Mouse (Mus musculus) forebrain, embryonic 14.5 days (tissue): ENCODE results near the gene Drc7. TPM values are rescaled to one million over a fixed set of nuclear protein-coding genes. Genes with fewer than 3 reads are reported as not detected.

ENCODE experiments used
- ATAC-seq: fragments of 200-750 bp; cut with Nextera tagmentation; 2 replicates; pipeline ENCODE4 v1.8.0; 2017; ENCODE audit warnings: mild to moderate bottlenecking, moderate library complexity
- DNase-seq: peaks from one replicate; pipeline ENCODE4 v3.0.0-alpha.2; 2015; ENCODE audit warnings: low spot score
- H3K27ac ChIP-seq: fragments of 300-500 bp; sonication (generic); 2 replicates; pipeline ENCODE4 v1.5.1; 2014; ENCODE audit warnings: low read depth, mild to moderate bottlenecking, control low read depth, low read length, moderate library complexity
- H3K27me3 ChIP-seq: fragments of 300-500 bp; sonication (generic); replicated peaks from 2 replicates; pipeline ENCODE4 v1.6.1; 2014; ENCODE audit warnings: low read length, control low read depth, mixed read lengths; ENCODE audit not compliant: control insufficient read depth, insufficient read depth
- H3K36me3 ChIP-seq: fragments of 300-500 bp; sonication (generic); 2 replicates; pipeline ENCODE4 v1.6.1; 2014; ENCODE audit warnings: low read length, control low read depth; ENCODE audit not compliant: control insufficient read depth, insufficient read depth
- H3K4me1 ChIP-seq: fragments of 300-500 bp; sonication (generic); 2 replicates; pipeline ENCODE4 v1.6.1; 2014; ENCODE audit warnings: antibody characterized with exemption, low read length, control low read depth; ENCODE audit not compliant: control insufficient read depth, insufficient read depth
- H3K4me2 ChIP-seq: fragments of 300-500 bp; sonication (generic); 2 replicates; pipeline ENCODE4 v1.6.1; 2014; ENCODE audit warnings: mild to moderate bottlenecking, control low read depth, low read length
- H3K4me3 ChIP-seq: fragments of 300-500 bp; sonication (generic); 2 replicates; pipeline ENCODE4 v1.5.1; 2014; ENCODE audit warnings: low read depth, low read length, control low read depth
- H3K9ac ChIP-seq: fragments of 300-500 bp; sonication (generic); 2 replicates; pipeline ENCODE4 v1.6.1; 2014; ENCODE audit warnings: mild to moderate bottlenecking, low read length, control low read depth, moderate library complexity
- H3K9me3 ChIP-seq: fragments of 300-500 bp; sonication (generic); replicated peaks from 2 replicates; pipeline ENCODE4 v1.6.1; 2016; ENCODE audit warnings: low read length, control low read depth, mixed read lengths; ENCODE audit not compliant: control insufficient read depth
- whole genome bisulfite sequencing: fragments of 180-500 bp; shearing (Covaris S2); extraction: QIAGEN DNeasy Blood & Tissue Kit; methylation state at CpG from one replicate; pipeline ENCODE4 v1.1.7; 2014; 5-methylcytosine and 5-hydroxymethylcytosine counted together
- polyA plus RNA-seq: library from polyadenylated mRNA; unstranded; fragments of >200 nt; fragmentation: Nextera tagmentation; extraction: Ambion mirVana; gene quantifications from 2 replicates; pipeline ENCODE4 v1.2.1, GENCODE M21; 2014

The Drc7 gene
- polyA plus RNA-seq, 1 experiment from 2014 or later = 0.71 TPM

DNA sequence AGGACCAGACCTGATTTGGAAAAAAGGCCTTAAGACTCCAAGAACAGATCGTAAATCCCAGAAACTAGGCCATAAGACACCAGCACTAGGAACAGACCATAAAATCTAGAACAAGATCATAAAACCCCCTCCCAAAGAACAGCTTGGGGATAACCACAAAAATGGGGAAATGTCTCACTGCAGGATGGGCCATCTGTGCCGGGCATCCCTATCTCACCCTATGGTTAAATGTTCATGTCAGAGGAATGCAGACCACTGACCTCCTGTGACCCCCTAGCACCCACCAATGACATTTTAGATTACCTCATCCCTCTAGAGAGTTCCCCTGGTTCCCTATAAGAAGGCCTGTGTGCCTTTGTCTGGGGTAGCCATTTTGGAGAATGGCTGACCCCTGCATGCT, 5.3 kb upstream of the Drc7 start:
- no peak overlapping the region for H3K4me2 ChIP-seq
- no peak overlapping the region for H3K9ac ChIP-seq
- no peak overlapping the region for H3K4me3 ChIP-seq
- no peaks in the 10 kb centered on the region for H3K36me3 ChIP-seq
- H3K27me3 ChIP-seq = no peaks in the 10 kb centered on the region
- H3K27ac ChIP-seq = no peak overlapping the region
- no peaks in the 10 kb centered on the region for H3K9me3 ChIP-seq
- H3K4me1 ChIP-seq = no peaks in the 10 kb centered on the region
- ATAC-seq (no peak), DNase-seq (no peak)
- WGBS = 87% methylated on average over 2 of the region's 2 CpGs

- Histone ChIP-seq H3K9me3 (no peaks in the 10 kb centered on the region), H3K36me3 (no peaks in the 10 kb centered on the region), H3K4me3 (no peak overlapping the region), H3K27ac (no peak overlapping the region), H3K9ac (no peak overlapping the region), H3K4me1 (no peaks in the 10 kb centered on the region), H3K4me2 (no peak overlapping the region), H3K27me3 (no peaks in the 10 kb centered on the region)
- ATAC-seq (no peak), DNase-seq (no peak)
- WGBS = 65% methylated on average over 6 of the region's 6 CpGs
Measured at GRCm38 (mm10) chr8:95054438-95054837, 465 bp upstream of the Drc7 start.

DNA sequence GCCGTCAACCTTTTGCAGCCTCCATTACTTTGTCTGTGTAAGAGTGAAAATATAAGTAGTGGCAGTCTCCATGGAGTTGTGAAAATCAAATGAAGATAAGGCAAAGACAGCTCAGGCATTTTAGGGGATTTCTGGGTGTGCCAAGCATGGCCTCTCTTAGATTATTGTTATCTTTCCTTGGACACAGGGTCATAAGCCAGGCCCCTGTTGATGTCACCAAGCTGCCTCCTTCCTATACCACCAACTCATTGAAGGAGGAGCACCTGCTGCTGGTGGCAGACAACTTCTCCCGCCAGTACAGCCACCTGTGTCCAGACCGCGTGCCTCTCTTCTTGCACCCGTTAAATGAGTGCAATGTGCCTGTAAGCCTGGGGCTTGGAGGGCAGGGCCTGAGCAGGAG, 1.5 kb downstream of the Drc7 start:
- no peak for DNase-seq
- 79% methylated on average over 5 of the region's 5 CpGs for whole genome bisulfite sequencing

GRCm38 (mm10) chr8:95058661-95059060, 3.8 kb downstream of the Drc7 start:
- DNase-seq (no peak), ATAC-seq (no peak)
- H3K9ac ChIP-seq = no peak overlapping the region
- H3K36me3 ChIP-seq = no peaks in the 10 kb centered on the region
- no peak overlapping the region for H3K27ac ChIP-seq
- H3K4me2 ChIP-seq = no peak overlapping the region
- no peaks in the 10 kb centered on the region for H3K4me1 ChIP-seq
- 87% methylated on average over 6 of the region's 6 CpGs for WGBS
- no peaks in the 10 kb centered on the region for H3K27me3 ChIP-seq
- H3K4me3 ChIP-seq = no peak overlapping the region
- H3K9me3 ChIP-seq = no peaks in the 10 kb centered on the region

More for the DNA sequence above, 1.5 kb downstream of the Drc7 start:
- Histone ChIP-seq H3K4me3 (no peak overlapping the region), H3K4me2 (no peak overlapping the region), H3K9ac (no peak overlapping the region), H3K4me1 (no peaks in the 10 kb centered on the region), H3K27me3 (no peaks in the 10 kb centered on the region), H3K9me3 (no peaks in the 10 kb centered on the region), H3K27ac (no peak overlapping the region), H3K36me3 (no peaks in the 10 kb centered on the region)
- ATAC-seq = no peak

DNA sequence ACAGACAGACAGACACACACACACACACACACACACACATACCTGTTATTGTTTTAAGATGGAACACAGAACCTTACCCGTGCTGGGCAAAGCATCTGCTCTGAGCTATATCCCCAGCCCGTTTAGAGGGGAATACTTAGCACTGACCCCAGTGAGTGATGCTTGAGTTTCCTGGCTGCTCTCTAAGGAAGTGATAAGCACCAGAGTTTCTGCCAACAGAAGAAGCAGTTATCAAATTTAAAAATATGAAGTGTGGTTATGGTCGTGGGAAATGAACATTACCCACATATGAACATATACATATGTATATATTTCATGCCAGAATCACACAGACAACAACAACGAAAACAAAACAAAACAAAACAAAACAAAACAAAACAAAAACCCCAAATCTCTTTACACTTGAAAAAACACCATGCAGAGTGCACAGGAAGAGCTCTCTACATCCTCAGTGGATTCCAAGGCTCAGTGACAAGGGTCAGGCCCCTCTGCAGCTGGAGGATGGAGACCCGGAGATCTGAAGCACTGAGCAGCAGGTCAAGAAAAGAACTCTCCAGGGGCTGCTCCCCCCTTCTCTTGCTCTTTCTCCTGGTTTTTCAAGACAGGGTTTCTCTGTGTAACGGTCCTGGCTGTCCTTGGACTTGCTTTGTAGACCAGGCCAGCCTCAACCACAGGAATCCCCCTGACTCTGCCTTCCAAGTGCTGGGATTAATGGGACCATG, 5.1 kb downstream of the Drc7 start:
- no peak for ATAC-seq
- H3K27me3 ChIP-seq = no peaks in the 10 kb centered on the region
- no peak overlapping the region for H3K9ac ChIP-seq
- H3K27ac ChIP-seq = no peak overlapping the region
- 71% methylated on average over 6 of the region's 6 CpGs for whole genome bisulfite sequencing
- DNase-seq = no peak
- no peaks in the 10 kb centered on the region for H3K4me1 ChIP-seq
- no peaks in the 10 kb centered on the region for H3K36me3 ChIP-seq
- H3K9me3 ChIP-seq = no peaks in the 10 kb centered on the region
- no peak overlapping the region for H3K4me2 ChIP-seq
- H3K4me3 ChIP-seq = no peak overlapping the region

- Histone ChIP-seq H3K4me2 (no peak overlapping the region), H3K9ac (no peak overlapping the region), H3K27me3 (no peaks in the 10 kb centered on the region), H3K4me3 (no peak overlapping the region), H3K27ac (no peak overlapping the region), H3K36me3 (no peaks in the 10 kb centered on the region), H3K4me1 (no peaks in the 10 kb centered on the region), H3K9me3 (no peaks in the 10 kb centered on the region)
- no peak for ATAC-seq
- 84% methylated on average over 2 of the region's 2 CpGs for WGBS
- peak; percentile 11 for DNase-seq
Measured at GRCm38 (mm10) chr8:95064531-95064930, 9.6 kb downstream of the Drc7 start.

DNA sequence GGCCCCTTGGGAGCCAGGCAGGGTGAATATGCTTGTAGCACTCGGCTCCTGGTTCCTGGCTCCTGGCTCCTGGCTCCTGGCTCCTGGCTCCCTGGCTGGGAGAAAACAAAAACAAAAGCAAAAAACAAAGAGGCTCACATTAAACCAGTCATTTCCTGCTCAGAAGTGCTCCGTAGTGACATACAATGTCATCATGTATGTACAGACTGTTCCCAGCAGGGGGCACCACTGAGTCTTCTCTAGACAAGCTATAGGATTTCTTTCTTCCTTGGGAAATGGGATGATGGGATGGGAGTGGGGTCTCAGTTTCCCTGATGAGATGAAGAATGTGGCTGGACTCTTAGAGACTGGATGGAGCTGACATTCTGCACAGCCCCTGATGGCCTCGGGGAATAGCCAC, 12.7 kb downstream of the Drc7 start:
- DNase-seq (peak; percentile 68), ATAC-seq (no peak)
- H3K4me1 ChIP-seq = no peaks in the 10 kb centered on the region
- H3K4me3 ChIP-seq = no peak overlapping the region
- no peak overlapping the region for H3K4me2 ChIP-seq
- no peak overlapping the region for H3K9ac ChIP-seq
- no peaks in the 10 kb centered on the region for H3K36me3 ChIP-seq
- H3K27ac ChIP-seq = no peak overlapping the region
- WGBS = 48% methylated on average over 3 of the region's 3 CpGs
- H3K9me3 ChIP-seq = no peaks in the 10 kb centered on the region
- H3K27me3 ChIP-seq = no peaks in the 10 kb centered on the region

- Histone ChIP-seq H3K27ac (no peak overlapping the region), H3K9ac (no peak overlapping the region), H3K36me3 (no peaks in the 10 kb centered on the region), H3K4me2 (no peak overlapping the region), H3K9me3 (no peaks in the 10 kb centered on the region), H3K4me3 (no peak overlapping the region), H3K4me1 (no peaks in the 10 kb centered on the region), H3K27me3 (no peaks in the 10 kb centered on the region)
- ATAC-seq (no peak), DNase-seq (no peak)
- WGBS = 71% methylated on average over 3 of the region's 3 CpGs
Measured at GRCm38 (mm10) chr8:95075504-95075903, 20.6 kb downstream of the Drc7 start.

- H3K27me3 ChIP-seq = no peaks in the 10 kb centered on the region
- H3K36me3 ChIP-seq = no peaks in the 10 kb centered on the region
- DNase-seq (no peak), ATAC-seq (no peak)
- H3K9me3 ChIP-seq = no peaks in the 10 kb centered on the region
- H3K9ac ChIP-seq = no peak overlapping the region
- no peak overlapping the region for H3K4me2 ChIP-seq
- H3K4me3 ChIP-seq = no peak overlapping the region
- WGBS = 84% methylated on average over 17 of the region's 17 CpGs
- no peak overlapping the region for H3K27ac ChIP-seq
- no peaks in the 10 kb centered on the region for H3K4me1 ChIP-seq
Measured at GRCm38 (mm10) chr8:95076151-95076550, 21.2 kb downstream of the Drc7 start.
